Mouse (Mus musculus): Measurements from ENCODE around the gene Rin3. TPM values are rescaled to one million over a fixed set of nuclear protein-coding genes. Genes with fewer than 3 reads are reported as not detected.

The Rin3 gene
- polyA plus RNA-seq, 1 experiment from 2014 or later = 14.2 TPM

DNA sequence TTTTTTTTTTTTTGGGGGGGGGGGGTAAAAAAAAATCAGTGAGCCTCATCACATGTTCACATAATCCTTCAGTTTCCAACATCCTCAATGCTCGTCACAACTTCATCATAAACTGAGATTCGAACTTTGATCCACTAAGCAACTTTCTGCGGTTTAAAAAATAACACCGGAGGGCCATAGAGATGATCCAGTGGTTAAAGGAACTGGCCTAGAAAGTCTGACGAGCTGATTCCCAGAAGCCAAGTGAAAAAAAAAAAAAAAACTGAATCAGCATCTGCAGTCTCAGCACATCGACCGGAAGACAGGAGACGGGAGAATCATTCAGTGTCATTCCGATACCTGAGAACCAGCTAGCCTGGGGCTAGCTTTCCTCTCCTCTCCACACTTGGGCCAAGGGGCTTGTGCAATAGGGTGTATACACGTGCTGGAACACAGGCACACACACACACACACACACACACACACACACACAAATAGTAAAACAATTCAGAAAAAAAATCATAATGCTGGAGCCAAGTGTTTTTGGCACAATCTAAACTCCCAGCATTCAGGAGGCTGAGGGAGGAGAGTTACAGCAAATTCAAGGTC, 154.2 kb downstream of the Rin3 start:
- no peak overlapping the region for H3K4me3 ChIP-seq
- ATAC-seq (ENCODE audit: borderline replicate concordance, extremely low read depth, low FRiP score, low TSS enrichment) = no peak
- H3K9ac ChIP-seq = no peak overlapping the region
- no peaks in the 10 kb centered on the region for H3K36me3 ChIP-seq
- no peaks in the 10 kb centered on the region for H3K27me3 ChIP-seq
- peaks cover 29% of the 10 kb centered on the region for H3K4me1 ChIP-seq
- 63% methylated on average over 10 of the region's 10 CpGs for WGBS
- peak overlapping the region; percentile 58; the same call in 1 of the 2 replicates for H3K27ac ChIP-seq
- H3K4me2 ChIP-seq = peak overlapping the region; percentile 62
- no peaks in the 10 kb centered on the region for H3K9me3 ChIP-seq

DNA sequence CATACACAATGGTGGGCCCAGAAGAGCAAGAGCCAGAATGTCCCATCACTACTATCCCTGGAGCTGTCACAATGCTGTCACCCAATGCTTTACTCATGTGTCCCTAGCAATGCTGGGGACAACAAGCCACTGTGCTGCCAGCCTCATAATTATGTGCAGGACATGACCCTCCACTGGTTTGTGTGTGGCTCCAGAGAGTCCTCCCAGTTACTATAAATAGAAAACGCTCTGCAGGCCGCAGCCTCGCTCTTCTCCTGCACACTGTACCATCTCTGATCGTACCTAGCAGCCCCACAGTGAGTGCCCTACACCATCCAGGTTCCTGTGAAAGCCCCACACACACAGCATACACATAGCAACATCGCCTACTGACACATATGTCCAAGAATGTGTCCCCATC, 155.1 kb downstream of the Rin3 start:
- Histone ChIP-seq H3K4me2 (peak overlapping the region; percentile 62), H3K9ac (no peak overlapping the region), H3K4me1 (peaks cover 25% of the 10 kb centered on the region), H3K36me3 (no peaks in the 10 kb centered on the region), H3K27me3 (no peaks in the 10 kb centered on the region), H3K27ac (peak overlapping the region; percentile 58), H3K9me3 (no peaks in the 10 kb centered on the region), H3K4me3 (peak overlapping the region; percentile 61)
- WGBS = 63% methylated on average over 5 of the region's 5 CpGs
- ATAC-seq (ENCODE audit: borderline replicate concordance, extremely low read depth, low FRiP score, low TSS enrichment) = peak; percentile 44; the same call in 1 of the 2 replicates

DNA sequence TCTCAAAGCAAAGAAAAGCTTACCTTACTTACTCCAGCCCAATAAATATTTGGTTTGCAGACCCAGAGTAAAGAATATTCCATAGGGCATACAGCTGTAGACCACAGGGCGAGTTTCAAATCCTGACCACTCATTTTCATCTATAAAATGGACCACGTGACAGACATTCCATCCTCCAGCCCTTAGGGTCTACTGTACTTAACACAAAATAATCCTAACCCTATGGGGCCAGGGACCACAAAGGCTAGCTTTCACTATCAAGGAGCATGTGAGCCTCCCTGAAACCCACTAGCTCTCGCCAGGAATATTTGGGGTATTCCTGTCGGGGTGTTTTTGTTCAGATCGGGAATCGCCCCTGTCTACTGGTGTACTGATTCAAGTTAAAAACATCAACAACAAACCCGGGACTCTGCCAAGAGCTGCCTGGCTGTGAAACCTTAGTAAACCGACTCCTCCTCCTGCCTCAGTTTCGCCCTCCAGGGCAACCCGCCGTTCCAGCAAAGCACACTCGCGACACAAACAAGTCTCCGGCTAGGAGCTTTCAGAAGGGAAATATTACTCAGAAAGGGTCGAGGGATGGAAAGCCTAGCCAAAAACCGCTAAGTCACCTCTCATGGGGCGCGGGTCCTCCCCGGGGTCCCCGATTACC, 156.3 kb downstream of the Rin3 start:
- 2% methylated on average over 20 of the region's 20 CpGs for WGBS
- Histone ChIP-seq H3K36me3 (no peaks in the 10 kb centered on the region), H3K4me1 (peaks cover 25% of the 10 kb centered on the region), H3K27me3 (no peaks in the 10 kb centered on the region), H3K4me2 (peak overlapping the region; percentile 62), H3K9ac (peak overlapping the region; percentile 59), H3K27ac (no peak overlapping the region), H3K4me3 (peak overlapping the region; percentile 61), H3K9me3 (no peaks in the 10 kb centered on the region)
- peak; percentile 23; the same call in 1 of the 2 replicates for ATAC-seq (ENCODE audit: borderline replicate concordance, extremely low read depth, low FRiP score, low TSS enrichment)

DNA sequence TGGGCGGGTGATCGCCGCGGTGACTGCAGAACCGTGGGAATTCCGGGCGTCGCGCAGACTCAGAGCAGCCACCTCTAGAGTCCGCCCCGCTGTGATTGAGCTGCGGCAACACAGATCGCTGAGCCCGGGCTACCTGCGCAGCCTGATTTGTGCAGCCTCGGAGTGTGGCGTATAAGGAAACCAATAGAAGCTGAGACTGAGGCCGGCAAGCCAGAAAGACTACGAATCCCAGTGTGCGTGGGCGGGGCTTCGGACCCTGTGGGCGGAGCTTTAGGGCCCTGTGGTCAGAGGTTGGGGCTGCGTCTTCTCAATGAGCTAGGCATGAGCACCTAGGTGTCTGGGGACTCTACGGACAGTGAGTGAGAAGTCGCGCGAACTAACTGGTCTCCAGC, 156.8 kb downstream of the Rin3 start, which contains the start of gene Lgmn:
Gene Lgmn, minus strand, starts transcription at position 182 of the 392 bp plus-strand sequence.
- Histone ChIP-seq H3K27ac (no peak within 1 kb of the TSS), H3K4me2 (peak within 1 kb of the TSS; percentile 62), H3K9ac (peak within 1 kb of the TSS; percentile 59), H3K4me3 (peak within 1 kb of the TSS; percentile 61), H3K27me3 (no peaks in the 10 kb centered on the region), H3K36me3 (no peaks in the 10 kb centered on the region), H3K9me3 (no peaks in the 10 kb centered on the region), H3K4me1 (peaks cover 25% of the 10 kb centered on the region)
- under 1% methylated on average over 28 of the region's 28 CpGs for WGBS
- ATAC-seq (ENCODE audit: borderline replicate concordance, extremely low read depth, low FRiP score, low TSS enrichment) = peak; percentile 98

Other genes starting within 250 kb of the Rin3 start
- gene Slc24a4, start 154.3 kb upstream of the Rin3 start, polyA plus RNA-seq (2015; fragmentation: Nextera tagmentation; extraction: Ambion mirVana) = 1.8 and 2.1 TPM in 2 replicates
- 115 and 127 TPM in 2 replicates for gene Lgmn, start 156.8 kb downstream of the Rin3 start, polyA plus RNA-seq (2015; fragmentation: Nextera tagmentation; extraction: Ambion mirVana)
- 31.3 and 33.6 TPM in 2 replicates for gene Golga5, start 186.1 kb downstream of the Rin3 start, polyA plus RNA-seq (2015; fragmentation: Nextera tagmentation; extraction: Ambion mirVana)